Mouse (Mus musculus): Measurements from ENCODE around the gene Bcor. TPM values are rescaled to one million over a fixed set of nuclear protein-coding genes. Genes with fewer than 3 reads are reported as not detected.

Gene Bcor
- polyA plus RNA-seq, 1 experiment: 11.1 TPM

GRCm38 (mm10) chrX:12007832-12008540 is 152.2 kb downstream of the Bcor start:
- 0 out of 2 replicates have a peak, but pooled peaks cover 4% of the 10 kb centered on the region for H3K9me3 ChIP-seq
- no peak overlapping the region for H3K4me3 ChIP-seq (replicated peaks)
- H3K27me3 ChIP-seq (replicated peaks): peaks cover 41% of the 10 kb centered on the region
- TF ChIP-seq FLI1 (IDR thresholded peaks at IDR 0.05; ENCODE audit: low read length) (no peak), GATA1 (IDR thresholded peaks at IDR 0.05; ENCODE audit: borderline replicate concordance, low read length) (no peak)
- no peaks in the 10 kb centered on the region for H3K36me3 ChIP-seq (replicated peaks; ENCODE audit: low read length)
- H3K4me1 ChIP-seq: peaks cover 56% of the 10 kb centered on the region

- Histone ChIP-seq H3K4me3 (replicated peaks) (peak overlapping the region; percentile 92), H3K4me1 (peaks cover 61% of the 10 kb centered on the region), H3K27me3 (replicated peaks) (peaks cover 43% of the 10 kb centered on the region), H3K36me3 (replicated peaks; ENCODE audit: low read length) (no peaks in the 10 kb centered on the region), H3K9me3 (0 out of 2 replicates have a peak, but pooled peaks cover 4% of the 10 kb centered on the region)
- TF ChIP-seq GATA1 (IDR thresholded peaks at IDR 0.05; ENCODE audit: borderline replicate concordance, low read length) (no peak), FLI1 (IDR thresholded peaks at IDR 0.05; ENCODE audit: low read length) (no peak)
These were observed 153.0 kb downstream of the Bcor start for GRCm38 (mm10) chrX:12006882-12007753.

- H3K4me3 ChIP-seq (replicated peaks): peak overlapping the region; percentile 92
- H3K9me3 ChIP-seq: 0 out of 2 replicates have a peak, but pooled peaks cover 4% of the 10 kb centered on the region
- TF ChIP-seq GATA1 (IDR thresholded peaks at IDR 0.05; ENCODE audit: borderline replicate concordance, low read length) (no peak), FLI1 (IDR thresholded peaks at IDR 0.05; ENCODE audit: low read length) (no peak)
- peaks cover 49% of the 10 kb centered on the region for H3K27me3 ChIP-seq (replicated peaks)
- H3K36me3 ChIP-seq (replicated peaks; ENCODE audit: low read length): no peaks in the 10 kb centered on the region
- peaks cover 67% of the 10 kb centered on the region for H3K4me1 ChIP-seq
These were observed 153.9 kb downstream of the Bcor start for GRCm38 (mm10) chrX:12006031-12006881.

GRCm38 (mm10) chrX:12005181-12006030 is 154.7 kb downstream of the Bcor start:
- TF ChIP-seq FLI1 (IDR thresholded peaks at IDR 0.05; ENCODE audit: low read length) (no peak), GATA1 (IDR thresholded peaks at IDR 0.05; ENCODE audit: borderline replicate concordance, low read length) (no peak)
- H3K36me3 ChIP-seq (replicated peaks; ENCODE audit: low read length): no peaks in the 10 kb centered on the region
- H3K9me3 ChIP-seq: 0 out of 2 replicates have a peak, but pooled peaks cover 4% of the 10 kb centered on the region
- peaks cover 67% of the 10 kb centered on the region for H3K4me1 ChIP-seq
- peak overlapping the region; percentile 92 for H3K4me3 ChIP-seq (replicated peaks)
- peaks cover 58% of the 10 kb centered on the region for H3K27me3 ChIP-seq (replicated peaks)

- peak overlapping the region; percentile 92 for H3K4me3 ChIP-seq (replicated peaks)
- TF ChIP-seq FLI1 (IDR thresholded peaks at IDR 0.05; ENCODE audit: low read length) (no peak), GATA1 (IDR thresholded peaks at IDR 0.05; ENCODE audit: borderline replicate concordance, low read length) (no peak)
- no peaks in the 10 kb centered on the region for H3K36me3 ChIP-seq (replicated peaks; ENCODE audit: low read length)
- peaks cover 62% of the 10 kb centered on the region for H3K27me3 ChIP-seq (replicated peaks)
- H3K4me1 ChIP-seq: peaks cover 70% of the 10 kb centered on the region
- 0 out of 2 replicates have a peak, but pooled peaks cover 4% of the 10 kb centered on the region for H3K9me3 ChIP-seq
These were observed 155.7 kb downstream of the Bcor start for GRCm38 (mm10) chrX:12004416-12004815.

GRCm38 (mm10) chrX:12003947-12004346 is 156.2 kb downstream of the Bcor start:
- 0 out of 2 replicates have a peak, but pooled peaks cover 4% of the 10 kb centered on the region for H3K9me3 ChIP-seq
- peak overlapping the region; percentile 69 for H3K4me3 ChIP-seq (replicated peaks)
- H3K27me3 ChIP-seq (replicated peaks): peaks cover 63% of the 10 kb centered on the region
- peaks cover 68% of the 10 kb centered on the region for H3K4me1 ChIP-seq
- no peaks in the 10 kb centered on the region for H3K36me3 ChIP-seq (replicated peaks; ENCODE audit: low read length)
- TF ChIP-seq GATA1 (IDR thresholded peaks at IDR 0.05; ENCODE audit: borderline replicate concordance, low read length) (no peak), FLI1 (IDR thresholded peaks at IDR 0.05; ENCODE audit: low read length) (no peak)

GRCm38 (mm10) chrX:12003539-12003938 is 156.6 kb downstream of the Bcor start:
- H3K27me3 ChIP-seq (replicated peaks): peaks cover 65% of the 10 kb centered on the region
- peak overlapping the region; percentile 90 for H3K4me3 ChIP-seq (replicated peaks)
- TF ChIP-seq GATA1 (IDR thresholded peaks at IDR 0.05; ENCODE audit: borderline replicate concordance, low read length) (no peak), FLI1 (IDR thresholded peaks at IDR 0.05; ENCODE audit: low read length) (no peak)
- peaks cover 71% of the 10 kb centered on the region for H3K4me1 ChIP-seq
- H3K36me3 ChIP-seq (replicated peaks; ENCODE audit: low read length): no peaks in the 10 kb centered on the region
- 0 out of 2 replicates have a peak, but pooled peaks cover 4% of the 10 kb centered on the region for H3K9me3 ChIP-seq

- Histone ChIP-seq H3K4me3 (replicated peaks) (peak overlapping the region; percentile 90), H3K27me3 (replicated peaks) (peaks cover 63% of the 10 kb centered on the region)
These were observed 157.0 kb downstream of the Bcor start for GRCm38 (mm10) chrX:12003106-12003505.

More at GRCm38 (mm10) chrX:12003106-12003505, 157.0 kb downstream of the Bcor start:
- Histone ChIP-seq H3K9me3 (0 out of 2 replicates have a peak, but pooled peaks cover 4% of the 10 kb centered on the region), H3K4me1 (peaks cover 72% of the 10 kb centered on the region), H3K36me3 (replicated peaks; ENCODE audit: low read length) (no peaks in the 10 kb centered on the region)
- TF ChIP-seq FLI1 (IDR thresholded peaks at IDR 0.05; ENCODE audit: low read length): no peak
- no peak for TF ChIP-seq GATA1 (IDR thresholded peaks at IDR 0.05; ENCODE audit: borderline replicate concordance, low read length)
